In the genomic region with DNA sequence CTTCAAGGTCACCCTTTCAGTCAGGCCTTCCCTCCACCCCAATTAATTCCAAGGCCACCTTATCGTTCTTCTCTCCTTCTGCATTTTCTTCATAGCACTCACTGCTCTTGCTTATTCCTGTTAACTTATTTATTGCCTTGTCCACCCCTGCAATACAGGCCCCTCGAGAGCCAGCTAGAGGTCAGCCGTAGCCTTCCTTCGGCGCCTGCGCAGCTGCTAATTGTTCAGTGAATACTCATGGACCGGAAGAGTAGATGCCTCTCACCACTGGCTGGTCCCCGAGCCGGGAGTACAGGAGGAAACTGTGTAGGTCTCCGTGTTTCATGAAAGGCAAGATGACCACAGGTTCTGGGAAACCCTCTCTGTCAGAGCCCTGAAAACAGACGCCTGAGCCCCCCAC, we compare ENCODE assay signal across 11 mouse cellular contexts. TPM values are rescaled to one million over a fixed set of nuclear protein-coding genes. Genes with fewer than 3 reads are reported as not detected.
A peak's percentile ranks its signal among the peaks of the same experiment; 100 is the strongest.
DNase-seq lines count a peak whose midpoint lies in the region; ATAC-seq and TF ChIP-seq lines count a peak whose summit lies in the region.
"Had no signal": no experiment of that assay in that cellular context is flagged by ENCODE, and none has a peak within 500 bp of the region (broad histone marks: within the 10 kb centered on the region; RNA-seq: fewer than 3 reads in every experiment).

No protein-coding gene starts in this region.

- no peaks in the 10 kb centered on the region for H3K9me3 ChIP-seq in heart, embryonic 12.5 days (replicated peaks)
- H3K9me3 ChIP-seq in stomach, embryonic 14.5 days (ENCODE audit: control insufficient read depth, low read depth, low read length), result no peaks in the 10 kb centered on the region
- no peaks in the 10 kb centered on the region for H3K9me3 ChIP-seq in stomach, postnatal 0 days (ENCODE audit: control insufficient read depth, low read length)
- no peaks in the 10 kb centered on the region for H3K9me3 ChIP-seq in forebrain, embryonic 10.5 days

- no peak overlapping the region for H3K4me2 ChIP-seq in heart, embryonic 12.5 days
- H3K4me2 ChIP-seq in stomach, embryonic 14.5 days (replicated peaks; ENCODE audit: low read depth, low read length), result no peak overlapping the region
- no peak overlapping the region for H3K4me2 ChIP-seq in stomach, postnatal 0 days (replicated peaks; ENCODE audit: low read depth)

- H3K4me3 ChIP-seq in heart, embryonic 12.5 days, result no peak overlapping the region
- H3K4me3 ChIP-seq in stomach, embryonic 14.5 days (ENCODE audit: low read depth, low read length), result no peak overlapping the region
- H3K4me3 ChIP-seq in stomach, postnatal 0 days (ENCODE audit: low read depth, low read length), result no peak overlapping the region
- no peak overlapping the region for H3K4me3 ChIP-seq in forebrain, embryonic 10.5 days

- peaks cover 15% of the 10 kb centered on the region for H3K4me1 ChIP-seq in heart, embryonic 12.5 days (replicated peaks)
- no peaks in the 10 kb centered on the region for H3K4me1 ChIP-seq in stomach, embryonic 14.5 days (ENCODE audit: control insufficient read depth, insufficient read depth, low read length)
- H3K4me1 ChIP-seq in stomach, postnatal 0 days (replicated peaks; ENCODE audit: control insufficient read depth, insufficient read depth), result no peaks in the 10 kb centered on the region
- H3K4me1 ChIP-seq in forebrain, embryonic 10.5 days, result no peaks in the 10 kb centered on the region

- no peak for TF ChIP-seq EP300 in stomach, postnatal 0 days (optimal IDR thresholded peaks at IDR 0.05)

- peak; percentile 33; the same call in 1 of the 2 replicates for ATAC-seq in heart, embryonic 12.5 days (ENCODE audit: insufficient number of reproducible peaks, low FRiP score)
- no peak for ATAC-seq in stomach, embryonic 14.5 days (ENCODE audit: insufficient number of reproducible peaks, insufficient read depth, low FRiP score, low read depth)
- no peak; the same call in 1 of the 2 replicates for ATAC-seq in stomach, postnatal 0 days (ENCODE audit: low FRiP score, low TSS enrichment)

- H3K36me3 ChIP-seq in heart, embryonic 12.5 days, result peaks cover 82% of the 10 kb centered on the region
- H3K36me3 ChIP-seq in stomach, embryonic 14.5 days (ENCODE audit: control insufficient read depth, insufficient read depth, low read length), result peaks cover 54% of the 10 kb centered on the region
- peaks cover 10% of the 10 kb centered on the region; the same call in 1 of the 2 replicates for H3K36me3 ChIP-seq in stomach, postnatal 0 days (ENCODE audit: control insufficient read depth, insufficient read depth, low read length)
- peaks cover 69% of the 10 kb centered on the region for H3K36me3 ChIP-seq in forebrain, embryonic 10.5 days (replicated peaks)

- H3K9ac ChIP-seq in heart, embryonic 12.5 days, result no peak overlapping the region
- no peak overlapping the region for H3K9ac ChIP-seq in stomach, embryonic 14.5 days (replicated peaks; ENCODE audit: low read depth, low read length)
- H3K9ac ChIP-seq in stomach, postnatal 0 days (ENCODE audit: low read length), result no peak overlapping the region

- no peak for DNase-seq in heart, postnatal 25 days (ENCODE audit: low spot score)
- DNase-seq in stomach, postnatal 0 days (ENCODE audit: low spot score), result no peak
- peak; percentile 39 to 61 for DNase-seq in kidney, postnatal 36 days
- DNase-seq in left cerebral cortex, postnatal 14 days (ENCODE audit: low spot score in 2 of 2), result no peak
- DNase-seq in forebrain, embryonic 10.5 days (ENCODE audit: extremely low spot score, low spot score), result no peak
- DNase-seq in left cerebral cortex, adult 11 months (ENCODE audit: low spot score), result no peak
- DNase-seq: cerebellum, adult 18-20 months; gastrocnemius, postnatal 36 days; thymus, postnatal 14 days had no signal

- TF ChIP-seq CTCF in stomach, postnatal 0 days (IDR thresholded peaks at IDR 0.05; ENCODE audit: low read depth), result no peak

- peak overlapping the region; percentile 62 for H3K27ac ChIP-seq in heart, embryonic 12.5 days (ENCODE audit: poor library complexity, severe bottlenecking)
- peak overlapping the region; percentile 49; the same call in 1 of the 2 replicates for H3K27ac ChIP-seq in stomach, embryonic 14.5 days (ENCODE audit: low read length)
- H3K27ac ChIP-seq in stomach, postnatal 0 days (replicated peaks), result no peak overlapping the region
- no peak overlapping the region for H3K27ac ChIP-seq in forebrain, embryonic 10.5 days

- no peaks in the 10 kb centered on the region for H3K27me3 ChIP-seq in heart, embryonic 12.5 days (replicated peaks)
- no peaks in the 10 kb centered on the region for H3K27me3 ChIP-seq in stomach, embryonic 14.5 days (ENCODE audit: control insufficient read depth, insufficient read depth, low read length)
- H3K27me3 ChIP-seq in stomach, postnatal 0 days (ENCODE audit: control insufficient read depth, insufficient read depth, low read length), result no peaks in the 10 kb centered on the region
- no peaks in the 10 kb centered on the region for H3K27me3 ChIP-seq in forebrain, embryonic 10.5 days (ENCODE audit: poor library complexity, severe bottlenecking)

- 55% methylated on average over 11 of the region's 11 CpGs for WGBS in heart, embryonic 12.5 days
- WGBS in stomach, embryonic 14.5 days, result 65% methylated on average over 11 of the region's 11 CpGs
- 62% methylated on average over 11 of the region's 11 CpGs for WGBS in stomach, postnatal 0 days
- WGBS in forebrain, embryonic 10.5 days, result 81% methylated on average over 11 of the region's 11 CpGs

- intact Hi-C loops in heart, postnatal 25 days (cut with DNase I), result no loop called here
- intact Hi-C loops in left cerebral cortex, postnatal 14 days (cut with DNase I), result no loop called here

RNA-seq across cellular contexts. Expression of a gene that starts 9.1 kb away (rescaled TPM):
- 57.0 and 60.9 TPM in 2 replicates for polyA plus RNA-seq in heart, embryonic 12.5 days (2016; fragmentation: Nextera tagmentation; extraction: Ambion mirVana)
- 10 to 100 TPM; 77.8 TPM for total RNA-seq in heart, postnatal 25 days (2021)
- 77.2 and 77.8 TPM in 2 replicates for polyA plus RNA-seq in stomach, embryonic 14.5 days (2014; fragmentation: Nextera tagmentation; extraction: Ambion mirVana)
- polyA plus RNA-seq in stomach, postnatal 0 days (2015; fragmentation: Nextera tagmentation; extraction: Ambion mirVana), result 25.9 and 27.5 TPM in 2 replicates
- 100 to 1,000 TPM; 102 to 103 TPM for total RNA-seq in left cerebral cortex, postnatal 14 days (2021)
- polyA plus RNA-seq in forebrain, embryonic 10.5 days (2016; fragmentation: Nextera tagmentation; extraction: Ambion mirVana), result 59.2 and 60.5 TPM in 2 replicates

RNA-seq across cellular contexts. Expression of a gene that starts 24.8 kb away (rescaled TPM):
- polyA plus RNA-seq in heart, embryonic 12.5 days (2016; fragmentation: Nextera tagmentation; extraction: Ambion mirVana), result 60.6 and 61.8 TPM in 2 replicates
- total RNA-seq in heart, postnatal 25 days (2021), result 10 to 100 TPM; 78.6 to 99.4 TPM
- polyA plus RNA-seq in stomach, embryonic 14.5 days (2014; fragmentation: Nextera tagmentation; extraction: Ambion mirVana), result 66.4 and 75.3 TPM in 2 replicates
- polyA plus RNA-seq in stomach, postnatal 0 days (2015; fragmentation: Nextera tagmentation; extraction: Ambion mirVana), result 52.8 and 53.4 TPM in 2 replicates
- total RNA-seq in left cerebral cortex, postnatal 14 days (2021), result 10 to 100 TPM; 35.9 to 38.8 TPM
- 19.3 and 19.5 TPM in 2 replicates for polyA plus RNA-seq in forebrain, embryonic 10.5 days (2016; fragmentation: Nextera tagmentation; extraction: Ambion mirVana)

RNA-seq across cellular contexts. Expression of a gene that starts 44.8 kb away (rescaled TPM):
- polyA plus RNA-seq in heart, embryonic 12.5 days (2016; fragmentation: Nextera tagmentation; extraction: Ambion mirVana), result 24.6 and 25.9 TPM in 2 replicates
- 10 to 100 TPM; 50.3 to 52.7 TPM for total RNA-seq in heart, postnatal 25 days (2021)
- 29.4 and 30.8 TPM in 2 replicates for polyA plus RNA-seq in stomach, embryonic 14.5 days (2014; fragmentation: Nextera tagmentation; extraction: Ambion mirVana)
- polyA plus RNA-seq in stomach, postnatal 0 days (2015; fragmentation: Nextera tagmentation; extraction: Ambion mirVana), result 7.9 and 10.2 TPM in 2 replicates
- 10 to 100 TPM; 56.2 to 56.7 TPM for total RNA-seq in left cerebral cortex, postnatal 14 days (2021)
- polyA plus RNA-seq in forebrain, embryonic 10.5 days (2016; fragmentation: Nextera tagmentation; extraction: Ambion mirVana), result 28.7 and 29.6 TPM in 2 replicates

RNA-seq across cellular contexts. Expression of a gene that starts 53.0 kb away (rescaled TPM):
- 2.7 and 3.1 TPM in 2 replicates for polyA plus RNA-seq in heart, embryonic 12.5 days (2016; fragmentation: Nextera tagmentation; extraction: Ambion mirVana)
- total RNA-seq in heart, postnatal 25 days (2021), result 1 to 10 TPM; 5.8 to 6.3 TPM
- 32.0 and 34.1 TPM in 2 replicates for polyA plus RNA-seq in stomach, embryonic 14.5 days (2014; fragmentation: Nextera tagmentation; extraction: Ambion mirVana)
- 166 and 195 TPM in 2 replicates for polyA plus RNA-seq in stomach, postnatal 0 days (2015; fragmentation: Nextera tagmentation; extraction: Ambion mirVana)
- total RNA-seq in left cerebral cortex, postnatal 14 days (2021), result 1 to 10 TPM; 3.5 to 4.6 TPM
- 0.17 and 0.28 TPM in 2 replicates for polyA plus RNA-seq in forebrain, embryonic 10.5 days (2016; fragmentation: Nextera tagmentation; extraction: Ambion mirVana)

Comparison
In these comparisons a context has a peak if more than half of its experiments do, and no peak if none do; other contexts are left out.
1. H3K27ac ChIP-seq: peak in heart, embryonic 12.5 days (single experiment) and stomach, embryonic 14.5 days (single experiment); none in stomach, postnatal 0 days (single experiment) and forebrain, embryonic 10.5 days (single experiment).
2. DNase-seq: peak in kidney, postnatal 36 days (2 of 2); none in heart, postnatal 25 days (single experiment), stomach, postnatal 0 days (single experiment), left cerebral cortex, postnatal 14 days (0 of 2), forebrain, embryonic 10.5 days (single experiment) and left cerebral cortex, adult 11 months (single experiment).